Mouse (Mus musculus): Measurements from ENCODE around the gene Gm20479. TPM values are rescaled to one million over a fixed set of nuclear protein-coding genes. Genes with fewer than 3 reads are reported as not detected.

The Gm20479 gene
- polyA plus RNA-seq, 1 experiment, result 15.8 TPM

- H3K27ac ChIP-seq (ENCODE audit: insufficient read depth, low read length), result peak overlapping the region; percentile 60; the same call in 1 of the 2 replicates
- TF ChIP-seq CTCF (IDR thresholded peaks at IDR 0.05; ENCODE audit: low read depth, low read length), result peak; percentile 90
- 0 out of 2 replicates have a peak, but pooled peaks have one; percentile 21 for TF ChIP-seq EP300 (IDR thresholded peaks at IDR 0.05; ENCODE audit: insufficient read depth, low read depth, low read length)
- TF ChIP-seq POLR2A (IDR thresholded peaks at IDR 0.05; ENCODE audit: insufficient read depth, low read length), result no peak
Observed at GRCm38 (mm10) chr7:27397048-27397949, 40.1 kb upstream of the Gm20479 start.

GRCm38 (mm10) chr7:27396184-27397047, 39.2 kb upstream of the Gm20479 start:
- H3K4me3 ChIP-seq (ENCODE audit: low read depth, low read length), result peak overlapping the region; percentile 77
- peak; percentile 79; the same call in 1 of the 2 replicates for TF ChIP-seq EP300 (IDR thresholded peaks at IDR 0.05; ENCODE audit: insufficient read depth, low read depth, low read length)
- no peak for TF ChIP-seq POLR2A (IDR thresholded peaks at IDR 0.05; ENCODE audit: insufficient read depth, low read length)
- TF ChIP-seq CTCF (IDR thresholded peaks at IDR 0.05; ENCODE audit: low read depth, low read length), result no peak
- H3K4me1 ChIP-seq (ENCODE audit: control insufficient read depth, insufficient read depth, low read length), result no peaks in the 10 kb centered on the region
- peak overlapping the region; percentile 60 for H3K9ac ChIP-seq (ENCODE audit: low read depth, poor library complexity, severe bottlenecking)
- no peaks in the 10 kb centered on the region for H3K9me3 ChIP-seq (replicated peaks; ENCODE audit: control insufficient read depth, insufficient read depth, low read length, poor library complexity, severe bottlenecking)
- no peaks in the 10 kb centered on the region for H3K27me3 ChIP-seq (ENCODE audit: control insufficient read depth, insufficient read depth, low read length, poor library complexity, severe bottlenecking)
- H3K27ac ChIP-seq (ENCODE audit: insufficient read depth, low read length), result peak overlapping the region; percentile 92
- no peaks in the 10 kb centered on the region for H3K36me3 ChIP-seq (ENCODE audit: control insufficient read depth, insufficient read depth, low read length, poor library complexity, severe bottlenecking)

More at GRCm38 (mm10) chr7:27397048-27397949, 40.1 kb upstream of the Gm20479 start:
- no peaks in the 10 kb centered on the region for H3K27me3 ChIP-seq (ENCODE audit: control insufficient read depth, insufficient read depth, low read length, poor library complexity, severe bottlenecking)
- H3K9me3 ChIP-seq (replicated peaks; ENCODE audit: control insufficient read depth, insufficient read depth, low read length, poor library complexity, severe bottlenecking), result no peaks in the 10 kb centered on the region
- H3K36me3 ChIP-seq (ENCODE audit: control insufficient read depth, insufficient read depth, low read length, poor library complexity, severe bottlenecking), result no peaks in the 10 kb centered on the region
- peak overlapping the region; percentile 60 for H3K9ac ChIP-seq (ENCODE audit: low read depth, poor library complexity, severe bottlenecking)
- peak overlapping the region; percentile 77 for H3K4me3 ChIP-seq (ENCODE audit: low read depth, low read length)
- no peaks in the 10 kb centered on the region for H3K4me1 ChIP-seq (ENCODE audit: control insufficient read depth, insufficient read depth, low read length)

DNA sequence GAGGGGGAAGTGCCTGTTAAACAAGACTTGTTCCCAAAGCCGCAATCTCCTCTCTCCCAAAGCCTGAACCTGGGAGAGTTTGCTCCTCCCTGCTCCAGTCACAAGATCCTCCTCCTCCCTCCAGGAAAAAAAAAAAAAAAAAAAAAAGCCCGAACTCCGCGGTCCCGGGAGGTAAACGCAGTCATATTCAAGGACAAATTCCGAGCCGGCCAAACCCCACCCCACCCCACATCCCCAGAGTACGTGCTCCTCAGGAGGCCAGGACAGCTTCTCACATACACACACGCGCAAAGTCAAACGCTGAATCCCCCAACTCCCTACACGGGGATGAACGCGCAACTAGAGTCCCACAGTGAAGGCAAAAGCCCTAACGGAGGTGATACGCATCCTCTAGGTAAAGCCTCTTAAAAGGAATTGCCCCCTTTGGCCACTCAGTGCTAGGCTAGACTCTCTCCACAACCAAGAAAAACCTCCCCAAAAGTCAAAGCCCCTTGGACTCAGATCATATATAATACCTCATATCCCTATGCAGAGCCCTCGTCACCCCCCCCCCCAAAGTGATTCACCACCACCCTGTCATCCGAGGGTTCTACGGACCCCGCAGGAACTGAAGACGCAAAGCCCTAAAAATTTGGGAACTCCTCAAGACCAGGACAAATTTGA, 38.4 kb upstream of the Gm20479 start:
- Histone ChIP-seq H3K27ac (ENCODE audit: insufficient read depth, low read length) (peak overlapping the region; percentile 99), H3K9ac (ENCODE audit: low read depth, poor library complexity, severe bottlenecking) (peak overlapping the region; percentile 60), H3K36me3 (ENCODE audit: control insufficient read depth, insufficient read depth, low read length, poor library complexity, severe bottlenecking) (peaks cover 1% of the 10 kb centered on the region; the same call in 1 of the 2 replicates), H3K4me1 (ENCODE audit: control insufficient read depth, insufficient read depth, low read length) (no peaks in the 10 kb centered on the region), H3K4me3 (ENCODE audit: low read depth, low read length) (peak overlapping the region; percentile 67), H3K27me3 (ENCODE audit: control insufficient read depth, insufficient read depth, low read length, poor library complexity, severe bottlenecking) (no peaks in the 10 kb centered on the region), H3K9me3 (replicated peaks; ENCODE audit: control insufficient read depth, insufficient read depth, low read length, poor library complexity, severe bottlenecking) (no peaks in the 10 kb centered on the region)
- TF ChIP-seq CTCF (IDR thresholded peaks at IDR 0.05; ENCODE audit: low read depth, low read length) (no peak), EP300 (IDR thresholded peaks at IDR 0.05; ENCODE audit: insufficient read depth, low read depth, low read length) (peak; percentile 32; the same call in 1 of the 2 replicates)

DNA sequence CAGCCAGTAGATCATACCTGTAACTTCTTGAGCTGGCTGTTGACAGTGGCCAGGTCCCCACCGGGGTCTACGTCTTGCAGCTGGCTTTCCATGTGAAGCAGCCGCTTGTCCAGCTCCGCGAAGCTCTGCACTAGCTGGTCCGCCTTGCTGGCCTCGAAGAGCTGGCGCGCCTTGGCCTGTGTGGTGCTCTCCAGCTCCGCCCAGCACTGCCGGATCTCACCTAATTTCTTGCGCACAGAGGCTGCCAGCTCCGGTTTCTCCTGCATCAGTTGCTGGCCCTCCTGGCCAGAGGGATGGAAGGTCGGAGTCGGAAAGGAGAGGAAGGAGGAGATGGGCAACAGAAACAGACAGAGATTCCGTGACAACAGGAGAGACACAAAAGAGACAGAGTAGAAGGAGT, 34.2 kb upstream of the Gm20479 start:
- no peaks in the 10 kb centered on the region for H3K4me1 ChIP-seq (ENCODE audit: control insufficient read depth, insufficient read depth, low read length)
- H3K27ac ChIP-seq (ENCODE audit: insufficient read depth, low read length), result no peak overlapping the region
- H3K27me3 ChIP-seq (ENCODE audit: control insufficient read depth, insufficient read depth, low read length, poor library complexity, severe bottlenecking), result no peaks in the 10 kb centered on the region
- H3K9me3 ChIP-seq (replicated peaks; ENCODE audit: control insufficient read depth, insufficient read depth, low read length, poor library complexity, severe bottlenecking), result no peaks in the 10 kb centered on the region
- peaks cover 2% of the 10 kb centered on the region; the same call in 1 of the 2 replicates for H3K36me3 ChIP-seq (ENCODE audit: control insufficient read depth, insufficient read depth, low read length, poor library complexity, severe bottlenecking)
- no peak overlapping the region for H3K4me3 ChIP-seq (ENCODE audit: low read depth, low read length)
- TF ChIP-seq CTCF (IDR thresholded peaks at IDR 0.05; ENCODE audit: low read depth, low read length) (no peak), EP300 (IDR thresholded peaks at IDR 0.05; ENCODE audit: insufficient read depth, low read depth, low read length) (no peak)
- no peak overlapping the region for H3K9ac ChIP-seq (ENCODE audit: low read depth, poor library complexity, severe bottlenecking)

GRCm38 (mm10) chr7:27389213-27389612, 32.0 kb upstream of the Gm20479 start:
- no peaks in the 10 kb centered on the region for H3K9me3 ChIP-seq (replicated peaks; ENCODE audit: control insufficient read depth, insufficient read depth, low read length, poor library complexity, severe bottlenecking)
- H3K36me3 ChIP-seq (ENCODE audit: control insufficient read depth, insufficient read depth, low read length, poor library complexity, severe bottlenecking), result peaks cover 2% of the 10 kb centered on the region; the same call in 1 of the 2 replicates
- no peak overlapping the region for H3K9ac ChIP-seq (ENCODE audit: low read depth, poor library complexity, severe bottlenecking)
- H3K4me1 ChIP-seq (ENCODE audit: control insufficient read depth, insufficient read depth, low read length), result no peaks in the 10 kb centered on the region
- TF ChIP-seq EP300 (IDR thresholded peaks at IDR 0.05; ENCODE audit: insufficient read depth, low read depth, low read length) (no peak), POLR2A (IDR thresholded peaks at IDR 0.05; ENCODE audit: insufficient read depth, low read length) (no peak), CTCF (IDR thresholded peaks at IDR 0.05; ENCODE audit: low read depth, low read length) (no peak)
- no peak overlapping the region for H3K4me3 ChIP-seq (ENCODE audit: low read depth, low read length)
- H3K27me3 ChIP-seq (ENCODE audit: control insufficient read depth, insufficient read depth, low read length, poor library complexity, severe bottlenecking), result no peaks in the 10 kb centered on the region
- H3K27ac ChIP-seq (ENCODE audit: insufficient read depth, low read length), result peak overlapping the region; percentile 51; the same call in 1 of the 2 replicates
